Mouse (Mus musculus) MEL (cell line): Measurements from ENCODE around the gene Cdc42se2. TPM values are rescaled to one million over a fixed set of nuclear protein-coding genes. Genes with fewer than 3 reads are reported as not detected.

Experiments used
- DNase-seq: peaks from one replicate; pipeline ENCODE4 v3.0.0; 2011; ENCODE audit warnings: low read depth, low spot score
- H3K27ac ChIP-seq: 2 replicates; pipeline ENCODE4 v1.5.1; 2012; ENCODE audit warnings: low read depth, mild to moderate bottlenecking, control low read depth, low read length, moderate library complexity; ENCODE audit not compliant: control insufficient read depth
- H3K27me3 ChIP-seq, 2 experiments: fragments of 150-350 bp in 1 of 2; sonication (generic) in 1 of 2; 2 replicates each; pipeline ENCODE4 v1.6.1; 2012; ENCODE audit warnings: low read length in 2 of 2, mild to moderate bottlenecking in 2 of 2, improper control_type of control experiment in 1 of 2, moderate library complexity in 1 of 2; ENCODE audit not compliant: insufficient read depth in 2 of 2, control insufficient read depth in 1 of 2
- H3K36me3 ChIP-seq, 2 experiments: 2 replicates each; pipeline ENCODE4 v1.6.1; 2012 to 2014; ENCODE audit warnings: low read length in 2 of 2, improper control_type of control experiment in 1 of 2, inconsistent platforms in 1 of 2, mild to moderate bottlenecking in 1 of 2; ENCODE audit not compliant: insufficient read depth in 2 of 2, control insufficient read depth in 1 of 2
- H3K4me1 ChIP-seq, 2 experiments: fragments of 150-350 bp in 1 of 2; sonication (generic) in 1 of 2; 2 replicates each; pipeline ENCODE4 v1.6.1; 2012; ENCODE audit warnings: low read length in 2 of 2, improper control_type of control experiment in 1 of 2, mild to moderate bottlenecking in 1 of 2; ENCODE audit not compliant: insufficient read depth in 2 of 2, control insufficient read depth in 1 of 2
- H3K4me3 ChIP-seq, 2 experiments: fragments of 150-350 bp in 1 of 2; sonication (generic) in 1 of 2; 2 replicates each; pipeline ENCODE4 v1.5.1; 2012; ENCODE audit warnings: low read depth in 2 of 2, low read length in 2 of 2, mild to moderate bottlenecking in 2 of 2, moderate library complexity in 2 of 2, control low read depth in 1 of 2, improper control_type of control experiment in 1 of 2; ENCODE audit not compliant: control insufficient read depth in 1 of 2, insufficient read depth in 1 of 2
- H3K79me2 ChIP-seq: 2 replicates; pipeline ENCODE4 v1.6.1; 2012; ENCODE audit warnings: mild to moderate bottlenecking, low read length, moderate library complexity; ENCODE audit not compliant: control insufficient read depth, poor library complexity, insufficient read depth
- H3K9ac ChIP-seq: 2 replicates; pipeline ENCODE4 v1.6.1; 2012; ENCODE audit warnings: low read depth, mild to moderate bottlenecking, control low read depth, low read length, moderate library complexity; ENCODE audit not compliant: control insufficient read depth, poor library complexity, severe bottlenecking
- H3K9me3 ChIP-seq: fragments of 150-350 bp; sonication (generic); replicated peaks from 2 replicates; pipeline ENCODE4 v1.6.1; 2012; ENCODE audit warnings: mild to moderate bottlenecking, low read length, improper control_type of control experiment, moderate library complexity; ENCODE audit not compliant: insufficient read depth
- CHD1 ChIP-seq: IDR thresholded peaks from 2 replicates; pipeline ENCODE4 v1.6.1; 2012; ENCODE audit warnings: low read depth, mild to moderate bottlenecking, inconsistent platforms, low read length, improper control_type of control experiment
- CHD2 ChIP-seq: IDR thresholded peaks from 2 replicates; pipeline ENCODE4 v1.6.1; 2011; ENCODE audit warnings: low read length, improper control_type of control experiment
- CTCF ChIP-seq, 3 experiments: IDR thresholded peaks in 2 of 3; conservative IDR thresholded peaks in 1 of 3; 2 replicates each; pipeline ENCODE4 v1.5.1; 2011 to 2012; ENCODE audit warnings: low read length in 3 of 3, low read depth in 2 of 3, mild to moderate bottlenecking in 2 of 3, improper control_type of control experiment in 1 of 3, inconsistent platforms in 1 of 3, mixed read lengths in 1 of 3, moderate library complexity in 1 of 3; ENCODE audit not compliant: control insufficient read depth in 1 of 3, insufficient read depth in 1 of 3, poor library complexity in 1 of 3, severe bottlenecking in 1 of 3
- ELF1 ChIP-seq: IDR thresholded peaks from 2 replicates; pipeline ENCODE4 v1.6.1; 2014; ENCODE audit warnings: low read depth, mild to moderate bottlenecking, inconsistent platforms, low read length, improper control_type of control experiment, moderate library complexity
- EP300 ChIP-seq, 2 experiments: IDR thresholded peaks; 2 replicates each; pipeline ENCODE4 v1.6.1; 2011; ENCODE audit warnings: improper control_type of control experiment in 2 of 2, low read length in 2 of 2, low read depth in 1 of 2, mild to moderate bottlenecking in 1 of 2
- GABPA ChIP-seq: IDR thresholded peaks from 2 replicates; pipeline ENCODE4 v1.6.1; 2012; ENCODE audit warnings: low read depth, mild to moderate bottlenecking, inconsistent platforms, low read length, improper control_type of control experiment, moderate library complexity
- GATA1 ChIP-seq: IDR thresholded peaks from 2 replicates; pipeline ENCODE4 v1.6.1; 2011; ENCODE audit warnings: low read depth, low read length, improper control_type of control experiment
- MAFK ChIP-seq: IDR thresholded peaks from 2 replicates; pipeline ENCODE4 v1.6.1; 2011; ENCODE audit warnings: low read depth, mild to moderate bottlenecking, low read length, improper control_type of control experiment, borderline replicate concordance
- NRF1 ChIP-seq: IDR thresholded peaks from 2 replicates; pipeline ENCODE4 v1.6.1; 2014; ENCODE audit warnings: low read depth, mild to moderate bottlenecking, inconsistent platforms, low read length, improper control_type of control experiment, moderate library complexity; ENCODE audit not compliant: poor library complexity, insufficient read depth, severe bottlenecking
- POLR2AphosphoS2 ChIP-seq: IDR thresholded peaks from 2 replicates; pipeline ENCODE4 v1.6.1; 2011; ENCODE audit warnings: low read length, improper control_type of control experiment
- SMC3 ChIP-seq: IDR thresholded peaks from 2 replicates; pipeline ENCODE4 v1.6.1; 2011; ENCODE audit warnings: low read depth, low read length, improper control_type of control experiment
- TAL1 ChIP-seq: IDR thresholded peaks from 2 replicates; pipeline ENCODE4 v1.6.1; 2012; ENCODE audit warnings: mild to moderate bottlenecking, inconsistent platforms, low read length, moderate library complexity, mixed read lengths
- TBP ChIP-seq: IDR thresholded peaks from 2 replicates; pipeline ENCODE4 v1.8.0; 2011; ENCODE audit warnings: low read depth, low read length, improper control_type of control experiment
- USF1 ChIP-seq: IDR thresholded peaks from 2 replicates; pipeline ENCODE4 v1.6.1; 2014; ENCODE audit warnings: low read depth, mild to moderate bottlenecking, inconsistent platforms, low read length, improper control_type of control experiment, moderate library complexity
- ZKSCAN1 ChIP-seq: IDR thresholded peaks from 2 replicates; pipeline ENCODE4 v1.6.1; 2012; ENCODE audit warnings: low read depth, mild to moderate bottlenecking, inconsistent platforms, low read length, improper control_type of control experiment, moderate library complexity
- polyA plus RNA-seq, 2 experiments: library from polyadenylated mRNA; stranded (reverse) in 1 of 2; unstranded in 1 of 2; fragments of >175 nt in 1 of 2; fragments of >200 nt in 1 of 2; gene quantifications; 2 replicates each; pipeline versions ENCODE4 v1.2.1 to v1.2.4; 2012; ENCODE audit warnings: low replicate concordance in 2 of 2, low read depth in 1 of 2; ENCODE audit not compliant: insufficient read length in 2 of 2, insufficient read depth in 1 of 2, missing spikeins in 1 of 2
- total RNA-seq: library from RNA; depleted of rRNA; stranded (reverse); fragments of 300-350 nt; gene quantifications from 2 replicates; pipeline ENCODE4 v1.2.3, GENCODE M21; 2012; rRNA removed

Cdc42se2 gene
- total and polyA plus RNA-seq, 3 experiments: 30.1 to 47.4 (median 33.4) TPM

GRCm38 (mm10) chr11:54673575-54674298 is 113.7 kb downstream of the Cdc42se2 start:
- Histone ChIP-seq H3K4me1 (no peaks in the 10 kb centered on the region), H3K79me2 (no peaks in the 10 kb centered on the region), H3K9ac (no peak overlapping the region), H3K4me3 (no peak overlapping the region)
- TF ChIP-seq EP300 (IDR thresholded peaks at IDR 0.05; ENCODE audit: low read depth in 1 of 2, low read length in 2 of 2) (no peak), TBP (no peak), MAFK (no peak), USF1 (no peak), NRF1 (no peak), ZKSCAN1 (no peak), TAL1 (no peak), SMC3 (no peak), CHD1 (no peak), ELF1 (no peak), GABPA (no peak), CHD2 (no peak), POLR2AphosphoS2 (no peak), CTCF (IDR thresholded peaks at IDR 0.05 in 2 of 3, conservative IDR thresholded peaks at IDR 0.05 in 1 of 3; ENCODE audit: control insufficient read depth in 1 of 3, insufficient read depth in 1 of 3, low read depth in 2 of 3, low read length in 3 of 3, poor library complexity in 1 of 3, severe bottlenecking in 1 of 3) (no peak), GATA1 (no peak)
- TF ChIP-seq, all 39 proteins: peak for 0
- peaks cover 0 to 13% of the 10 kb centered on the region in 2 experiments; a peak in 2 of 4 replicates for H3K36me3 ChIP-seq
- no peak for DNase-seq
- H3K27ac ChIP-seq: no peak overlapping the region
- H3K9me3 ChIP-seq: no peaks in the 10 kb centered on the region
- H3K27me3 ChIP-seq: no peaks in the 10 kb centered on the region

Other genes starting within 250 kb of the Cdc42se2 start
- 12.3 and 12.7 TPM in 2 replicates for gene Lyrm7, start 73.2 kb upstream of the Cdc42se2 start, total RNA-seq
- gene Lyrm7, start 73.2 kb upstream of the Cdc42se2 start, polyA plus RNA-seq: 100 to 1,000 TPM in 1 of 2 experiments, 10 to 100 TPM in 1; 20.9 to 188 TPM
- 567 and 640 TPM in 2 replicates for gene Hint1, start 78.7 kb upstream of the Cdc42se2 start, total RNA-seq
- gene Hint1, start 78.7 kb upstream of the Cdc42se2 start, polyA plus RNA-seq: 1,000 to 10,000 TPM in 1 of 2 experiments, 100 to 1,000 TPM in 1; 529 to 2,790 TPM
- gene Gpx3, start 114.8 kb upstream of the Cdc42se2 start, total RNA-seq: 0.12 TPM in 1 of 2 replicates, not detected in the other
- gene Gpx3, start 114.8 kb upstream of the Cdc42se2 start, polyA plus RNA-seq: under 1 TPM in 1 of 2 experiments, not detected in 1; 0.15 TPM
- 8.1 and 10.5 TPM in 2 replicates for gene Tnip1, start 175.2 kb upstream of the Cdc42se2 start, total RNA-seq
- gene Tnip1, start 175.2 kb upstream of the Cdc42se2 start, polyA plus RNA-seq: 10 to 100 TPM in 1 of 2 experiments, not detected in 1; 19.7 TPM
- gene Anxa6, start 245.8 kb upstream of the Cdc42se2 start, total RNA-seq: 47.0 and 49.0 TPM in 2 replicates
- 10 to 100 TPM in 1 of 2 experiments, not detected in 1; 49.4 TPM for gene Anxa6, start 245.8 kb upstream of the Cdc42se2 start, polyA plus RNA-seq